Mouse (Mus musculus): Measurements from ENCODE around the gene Trim50.
"Not testable (repeated sequence)": the region's sequence is repeated elsewhere in the genome, so short reads cannot be mapped to it uniquely, and the experiment has no call there.

DNA sequence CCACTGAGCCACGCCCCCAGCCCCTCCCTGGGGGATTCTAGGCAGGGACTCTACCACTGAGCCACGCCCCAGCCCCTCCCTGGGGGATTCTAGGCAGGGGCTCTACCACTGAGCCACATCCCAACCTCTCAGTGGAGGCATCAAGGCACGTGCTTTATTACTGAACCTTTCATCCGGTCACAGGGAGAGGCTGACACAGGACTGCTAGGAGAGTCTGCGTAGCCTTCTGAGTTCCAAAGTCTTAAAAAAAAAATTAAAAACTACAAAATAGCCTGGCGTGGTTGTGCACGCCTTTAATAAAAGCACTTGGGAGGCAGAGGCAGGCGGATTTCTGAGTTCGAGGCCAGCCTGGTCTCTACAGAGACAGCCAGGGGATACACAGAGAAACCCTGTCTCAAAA, 16.1 kb downstream of the Trim50 start:
- not testable (repeated sequence) for TF ChIP-seq CTCF (IDR thresholded peaks at IDR 0.05; ENCODE audit: control insufficient read depth, insufficient read depth, insufficient read length); CEBPB (IDR thresholded peaks at IDR 0.05; ENCODE audit: low read depth); MYOD1 (IDR thresholded peaks at IDR 0.05; ENCODE audit: control insufficient read depth, insufficient read length, low read depth); USF1 (IDR thresholded peaks at IDR 0.05; ENCODE audit: low read depth); MAX (IDR thresholded peaks at IDR 0.05); MYOG (IDR thresholded peaks at IDR 0.05; ENCODE audit: control insufficient read depth, extremely low read depth, insufficient read length); FOSL1 (IDR thresholded peaks at IDR 0.05; ENCODE audit: insufficient read depth, low read length, poor library complexity, severe bottlenecking)

Measured in C2C12 (cell line).